13 mouse cellular contexts compared by ENCODE assay signal in the genomic region with DNA sequence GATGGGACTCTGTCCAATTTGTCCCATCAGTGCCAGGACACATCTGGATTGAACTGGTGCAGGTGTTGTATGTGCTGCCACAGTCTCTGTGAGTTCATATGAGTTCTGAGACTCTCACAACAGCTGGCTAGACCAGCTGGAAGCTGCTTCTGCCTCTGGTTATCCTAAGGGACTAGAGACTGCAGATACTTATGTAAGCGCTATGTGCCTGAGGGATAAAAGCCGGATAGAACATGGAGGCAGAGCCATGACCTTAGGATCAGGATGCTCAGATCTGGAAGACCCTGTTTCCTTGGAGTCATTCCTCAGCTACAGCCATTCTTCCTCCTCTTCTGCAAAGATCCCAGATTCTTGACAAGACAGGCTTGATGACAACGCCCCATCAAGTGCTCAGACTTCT.
"Had no signal": no experiment of that assay in that cellular context is flagged by ENCODE, and none has a peak within 500 bp of the region (broad histone marks: within the 10 kb centered on the region; RNA-seq: fewer than 3 reads in every experiment).

No protein-coding gene starts in this region.

- H3K4me3 ChIP-seq: midbrain, embryonic 10.5 days; midbrain, embryonic 12.5 days; neural tube, embryonic 12.5 days had no signal

- H3K9ac ChIP-seq: lung, embryonic 14.5 days; midbrain, embryonic 12.5 days; neural tube, embryonic 12.5 days had no signal

- H3K9me3 ChIP-seq: midbrain, embryonic 10.5 days; midbrain, embryonic 12.5 days; neural tube, embryonic 12.5 days had no signal

- H3K27ac ChIP-seq: midbrain, embryonic 10.5 days; midbrain, embryonic 12.5 days; neural tube, embryonic 12.5 days had no signal

- H3K4me2 ChIP-seq: lung, embryonic 14.5 days; midbrain, embryonic 12.5 days; neural tube, embryonic 12.5 days had no signal

- DNase-seq: lung, adult 18-20 months; lung, embryonic 14.5 days; lung, postnatal 10 days; lung, postnatal 4 days; midbrain, embryonic 14.5 days; right cerebral cortex, postnatal 14 days; spleen, adult 18-20 months; thymus, adult 2 months; thymus, postnatal 25 days; thymus, postnatal 4 days had no signal

- H3K36me3 ChIP-seq: midbrain, embryonic 10.5 days; midbrain, embryonic 12.5 days; neural tube, embryonic 12.5 days had no signal

- H3K27me3 ChIP-seq: midbrain, embryonic 12.5 days; neural tube, embryonic 12.5 days had no signal

- H3K4me1 ChIP-seq: midbrain, embryonic 10.5 days; midbrain, embryonic 12.5 days; neural tube, embryonic 12.5 days had no signal
